Mouse (Mus musculus): ENCODE data around the gene Spem2.

The Spem2 gene

GRCm38 (mm10) chr11:69835966-69836335, 17.7 kb upstream of the Spem2 start:
- in situ Hi-C loops (cut with MboI, MseI), result loop anchor here in 1 of 2 experiments (5.0 kb wide), 1 partner anchor 79 kb away; the partner anchor contains the start of gene Polr2a

GRCm38 (mm10) chr11:69835326-69835965, 17.2 kb upstream of the Spem2 start:
- in situ Hi-C loops (cut with MboI, MseI), result loop anchor here in 1 of 2 experiments (5.0 kb wide), 1 partner anchor 78 kb away; the partner anchor contains the start of gene Polr2a

- in situ Hi-C loops (cut with MboI, MseI), result no loop called here
Observed at GRCm38 (mm10) chr11:69834001-69834549, 15.8 kb upstream of the Spem2 start.

GRCm38 (mm10) chr11:69833554-69833953, 15.3 kb upstream of the Spem2 start:
- in situ Hi-C loops (cut with MboI, MseI), result no loop called here

GRCm38 (mm10) chr11:69828832-69829231, 10.6 kb upstream of the Spem2 start:
- in situ Hi-C loops (cut with MboI, MseI), result no loop called here

GRCm38 (mm10) chr11:69823456-69823855, 5.2 kb upstream of the Spem2 start:
- in situ Hi-C loops (cut with MboI, MseI), result no loop called here

- in situ Hi-C loops (cut with MboI, MseI), result no loop called here
Observed at GRCm38 (mm10) chr11:69822080-69822479, 3.8 kb upstream of the Spem2 start, which contains the start of gene Spem1. TSS of gene Spem1 (minus strand) at chr11:69822180.

- in situ Hi-C loops (cut with MboI, MseI), result no loop called here
Observed at GRCm38 (mm10) chr11:69818871-69819270, 606 bp upstream of the Spem2 start.

GRCm38 (mm10) chr11:69816520-69816919, 1.7 kb downstream of the Spem2 start:
- in situ Hi-C loops (cut with MboI, MseI), result no loop called here

- in situ Hi-C loops (cut with MboI, MseI), result no loop called here
Observed at GRCm38 (mm10) chr11:69815155-69815554, 3.1 kb downstream of the Spem2 start, which contains the start of gene Gm39566. TSS of gene Gm39566 (minus strand) at chr11:69815298.

- in situ Hi-C loops (cut with MboI, MseI), result no loop called here
Observed at GRCm38 (mm10) chr11:69810280-69810679, 8.0 kb downstream of the Spem2 start.

GRCm38 (mm10) chr11:69807641-69808040, 10.6 kb downstream of the Spem2 start:
- in situ Hi-C loops (cut with MboI, MseI), result loop anchor here in 1 of 2 experiments (5.0 kb wide), 1 partner anchor 70 kb away; the partner anchor contains the start of gene Tmem95

GRCm38 (mm10) chr11:69806378-69806777, 11.9 kb downstream of the Spem2 start:
- in situ Hi-C loops (cut with MboI, MseI), result loop anchor here in 1 of 2 experiments (5.0 kb wide), 1 partner anchor 71 kb away; the partner anchor contains the start of gene Tmem95

GRCm38 (mm10) chr11:69804972-69805909, 13.0 kb downstream of the Spem2 start, which contains the start of gene Tmem102:
TSS of gene Tmem102 (minus strand) at chr11:69805624.
- in situ Hi-C loops (cut with MboI, MseI), result loop anchor here (5.0 kb wide), 1 partner anchor 72 kb away; the partner anchor contains the start of gene Tmem95 (in 2 of the 2)

- in situ Hi-C loops (cut with MboI, MseI), result loop anchor here in 1 of 2 experiments (5.0 kb wide), 1 partner anchor 73 kb away; the partner anchor contains the start of gene Tmem95
Observed at GRCm38 (mm10) chr11:69804652-69804940, 13.7 kb downstream of the Spem2 start.

GRCm38 (mm10) chr11:69803786-69804651, 14.2 kb downstream of the Spem2 start:
- in situ Hi-C loops (cut with MboI, MseI), result loop anchor here in 1 of 2 experiments (5.0 kb wide), 1 partner anchor 73 kb away; the partner anchor contains the start of gene Tmem95

- in situ Hi-C loops (cut with MboI, MseI), result loop anchor here in 1 of 2 experiments (5.0 kb wide), 1 partner anchor 74 kb away; the partner anchor contains the start of gene Tmem95
Observed at GRCm38 (mm10) chr11:69803328-69803727, 14.9 kb downstream of the Spem2 start.

- in situ Hi-C loops (cut with MboI, MseI), result loop anchor here in 1 of 2 experiments (5.0 kb wide), 1 partner anchor 75 kb away; the partner anchor contains the start of gene Tmem95
Observed at GRCm38 (mm10) chr11:69802648-69803105, 15.6 kb downstream of the Spem2 start.

- in situ Hi-C loops (cut with MboI, MseI), result loop anchor here in 1 of 2 experiments (5.0 kb wide), 1 partner anchor 76 kb away; the partner anchor contains the start of gene Tmem95
Observed at GRCm38 (mm10) chr11:69801379-69801977, 16.8 kb downstream of the Spem2 start, which contains the start of gene Fgf11. TSS of gene Fgf11 (minus strand) at chr11:69801857.
